Mouse (Mus musculus) midbrain, postnatal 0 days (tissue): ENCODE data around the gene Timm50. TPM values are rescaled to one million over a fixed set of nuclear protein-coding genes. Genes with fewer than 3 reads are reported as not detected.

ENCODE experiments used
- ATAC-seq: fragments of 200-750 bp; cut with Nextera tagmentation; 2 replicates; pipeline ENCODE4 v1.8.0; 2017; ENCODE audit warnings: moderate number of reproducible peaks, mild to moderate bottlenecking, moderate TSS enrichment, moderate library complexity; ENCODE audit not compliant: low FRiP score
- DNase-seq: peaks from one replicate; pipeline ENCODE4 v3.0.0-alpha.2; 2015; ENCODE audit warnings: low spot score
- H3K27ac ChIP-seq: fragments of 300-500 bp; sonication (generic); 2 replicates; pipeline ENCODE4 v1.5.1; 2014; ENCODE audit warnings: low read depth, mild to moderate bottlenecking, low read length, mixed read lengths
- H3K27me3 ChIP-seq: fragments of 300-500 bp; sonication (generic); 2 replicates; pipeline ENCODE4 v1.6.1; 2014; ENCODE audit warnings: low read length, control low read depth, mixed read lengths; ENCODE audit not compliant: insufficient read depth
- H3K36me3 ChIP-seq: fragments of 300-500 bp; sonication (generic); 2 replicates; pipeline ENCODE4 v1.6.1; 2014; ENCODE audit warnings: low read length, control low read depth, mixed read lengths; ENCODE audit not compliant: insufficient read depth
- H3K4me1 ChIP-seq: fragments of 300-500 bp; sonication (generic); 2 replicates; pipeline ENCODE4 v1.6.1; 2014; ENCODE audit warnings: mild to moderate bottlenecking, control low read depth, antibody characterized with exemption, low read length, mixed read lengths; ENCODE audit not compliant: insufficient read depth
- H3K4me2 ChIP-seq: fragments of 300-500 bp; sonication (generic); 2 replicates; pipeline ENCODE4 v1.6.1; 2014; ENCODE audit warnings: low read depth, mild to moderate bottlenecking, low read length, mixed read lengths; ENCODE audit not compliant: poor library complexity, severe bottlenecking
- H3K4me3 ChIP-seq: fragments of 300-500 bp; sonication (generic); 2 replicates; pipeline ENCODE4 v1.5.1; 2014; ENCODE audit warnings: low read depth, mild to moderate bottlenecking, low read length, moderate library complexity
- H3K9ac ChIP-seq: fragments of 300-500 bp; sonication (generic); replicated peaks from 2 replicates; pipeline ENCODE4 v1.6.1; 2014; ENCODE audit warnings: mild to moderate bottlenecking, low read length, moderate library complexity, mixed read lengths; ENCODE audit not compliant: poor library complexity, severe bottlenecking
- H3K9me3 ChIP-seq: fragments of 300-500 bp; sonication (generic); 2 replicates; pipeline ENCODE4 v1.6.1; 2016; ENCODE audit warnings: low read length, control low read depth
- CTCF ChIP-seq: IDR thresholded peaks from 2 replicates; pipeline ENCODE4 v1.5.1; 2016; ENCODE audit warnings: antibody characterized with exemption, mild to moderate bottlenecking
- WGBS: fragments of 180-500 bp; shearing (Covaris S2); extraction: QIAGEN DNeasy Blood & Tissue Kit; methylation state at CpG from one replicate; pipeline ENCODE4 v1.1.7; 2014; 5-methylcytosine and 5-hydroxymethylcytosine counted together
- polyA plus RNA-seq: library from polyadenylated mRNA; unstranded; fragments of >200 nt; fragmentation: Nextera tagmentation; extraction: Ambion mirVana; gene quantifications from 2 replicates; pipeline ENCODE4 v1.2.1, GENCODE M21; 2015
- total RNA-seq: library from RNA; depleted of rRNA; stranded (reverse); fragments of >200 nt; gene quantifications from 2 replicates; pipeline ENCODE4 v1.2.3, GENCODE M21; 2014; rRNA removed

Gene Timm50
- total and polyA plus RNA-seq, 2 experiments from 2014 or later = 76.3 to 112 TPM

- no peaks in the 10 kb centered on the region for H3K9me3 ChIP-seq
- H3K27me3 ChIP-seq = no peaks in the 10 kb centered on the region
- H3K36me3 ChIP-seq = no peaks in the 10 kb centered on the region
- DNase-seq (peak; percentile 14), ATAC-seq (no peak)
- H3K9ac ChIP-seq = no peak overlapping the region
- 7% methylated on average over 15 of the region's 15 CpGs for WGBS
- H3K4me1 ChIP-seq = no peaks in the 10 kb centered on the region
- no peak overlapping the region for H3K27ac ChIP-seq
- no peak overlapping the region for H3K4me2 ChIP-seq
- no peak overlapping the region for H3K4me3 ChIP-seq
- peak; percentile 46; the same call in 1 of the 2 replicates for TF ChIP-seq CTCF
Observed at GRCm38 (mm10) chr7:28263786-28264185, 48.1 kb downstream of the Timm50 start.

- Histone ChIP-seq H3K9me3 (no peaks in the 10 kb centered on the region), H3K27ac (no peak overlapping the region), H3K27me3 (no peaks in the 10 kb centered on the region), H3K9ac (no peak overlapping the region), H3K4me3 (no peak overlapping the region), H3K4me2 (no peak overlapping the region), H3K4me1 (no peaks in the 10 kb centered on the region), H3K36me3 (no peaks in the 10 kb centered on the region)
- TF ChIP-seq CTCF = no peak
- ATAC-seq (no peak), DNase-seq (no peak)
- WGBS = 42% methylated on average over 5 of the region's 5 CpGs
Observed at GRCm38 (mm10) chr7:28262861-28263260, 49.0 kb downstream of the Timm50 start.

Other genes starting within 250 kb of the Timm50 start
- gene Fcgbp, start 240.8 kb downstream of the Timm50 start, total RNA-seq = 0.33 and 0.66 TPM in 2 replicates
- 1.1 TPM in 2 replicates for gene Fcgbp, start 240.8 kb downstream of the Timm50 start, polyA plus RNA-seq
- gene 9530053A07Rik, start 182.6 kb downstream of the Timm50 start, total RNA-seq = 0.16 TPM in 1 of 2 replicates, not detected in the other
- gene 9530053A07Rik, start 182.6 kb downstream of the Timm50 start, polyA plus RNA-seq = 0.05 and 0.06 TPM in 2 replicates
- 31.9 and 34.4 TPM in 2 replicates for gene Fbl, start 142.4 kb downstream of the Timm50 start, total RNA-seq
- gene Fbl, start 142.4 kb downstream of the Timm50 start, polyA plus RNA-seq = 51.9 and 60.9 TPM in 2 replicates
- gene Dyrk1b, start 132.6 kb downstream of the Timm50 start, total RNA-seq = 28.8 and 33.3 TPM in 2 replicates
- gene Dyrk1b, start 132.6 kb downstream of the Timm50 start, polyA plus RNA-seq = 8.0 TPM in 2 replicates
- gene Eid2, start 44.2 kb downstream of the Timm50 start, total RNA-seq = 78.8 and 81.3 TPM in 2 replicates
- 21.2 and 29.0 TPM in 2 replicates for gene Eid2, start 44.2 kb downstream of the Timm50 start, polyA plus RNA-seq
- gene Eid2b, start 34.3 kb downstream of the Timm50 start, total RNA-seq = 44.0 and 64.2 TPM in 2 replicates
- 50.9 and 52.8 TPM in 2 replicates for gene Eid2b, start 34.3 kb downstream of the Timm50 start, polyA plus RNA-seq
- 0.61 and 1.3 TPM in 2 replicates for gene Selenov, start 20.9 kb downstream of the Timm50 start, total RNA-seq
- 3.5 and 6.3 TPM in 2 replicates for gene Selenov, start 20.9 kb downstream of the Timm50 start, polyA plus RNA-seq
- 8.6 and 17.3 TPM in 2 replicates for gene Dll3, start 9.8 kb downstream of the Timm50 start, total RNA-seq
- 17.6 and 18.1 TPM in 2 replicates for gene Dll3, start 9.8 kb downstream of the Timm50 start, polyA plus RNA-seq
- 99.5 and 104 TPM in 2 replicates for gene Supt5, start 26.7 kb upstream of the Timm50 start, total RNA-seq
- 84.8 and 86.1 TPM in 2 replicates for gene Supt5, start 26.7 kb upstream of the Timm50 start, polyA plus RNA-seq
- gene Rps16, start 38.6 kb upstream of the Timm50 start, total RNA-seq = 158 and 163 TPM in 2 replicates
- gene Rps16, start 38.6 kb upstream of the Timm50 start, polyA plus RNA-seq = 536 and 539 TPM in 2 replicates
- gene Plekhg2, start 60.5 kb upstream of the Timm50 start, total RNA-seq = 15.3 and 19.4 TPM in 2 replicates
- 7.9 and 8.0 TPM in 2 replicates for gene Plekhg2, start 60.5 kb upstream of the Timm50 start, polyA plus RNA-seq
- 3.0 and 4.1 TPM in 2 replicates for gene Zfp36, start 68.2 kb upstream of the Timm50 start, total RNA-seq
- gene Zfp36, start 68.2 kb upstream of the Timm50 start, polyA plus RNA-seq = 2.9 and 3.4 TPM in 2 replicates
- gene Med29, start 80.6 kb upstream of the Timm50 start, total RNA-seq = 30.7 and 37.9 TPM in 2 replicates
- 41.6 and 43.2 TPM in 2 replicates for gene Med29, start 80.6 kb upstream of the Timm50 start, polyA plus RNA-seq
- gene Paf1, start 80.9 kb upstream of the Timm50 start, total RNA-seq = 80.3 and 84.2 TPM in 2 replicates
- gene Paf1, start 80.9 kb upstream of the Timm50 start, polyA plus RNA-seq = 89.3 and 90.0 TPM in 2 replicates
- gene Gmfg, start 125.4 kb upstream of the Timm50 start, total RNA-seq = 4.3 TPM in 1 of 2 replicates, not detected in the other
- 3.4 and 4.0 TPM in 2 replicates for gene Gmfg, start 125.4 kb upstream of the Timm50 start, polyA plus RNA-seq
- gene Lrfn1, start 139.9 kb upstream of the Timm50 start, total RNA-seq = 132 and 137 TPM in 2 replicates
- gene Lrfn1, start 139.9 kb upstream of the Timm50 start, polyA plus RNA-seq = 18.4 and 20.6 TPM in 2 replicates
- gene Ifnl2, start 198.4 kb upstream of the Timm50 start, total RNA-seq = not detected in 2 replicates
- not detected in 2 replicates for gene Ifnl2, start 198.4 kb upstream of the Timm50 start, polyA plus RNA-seq
- not detected in 2 replicates for gene Ifnl3, start 210.8 kb upstream of the Timm50 start, total RNA-seq
- gene Ifnl3, start 210.8 kb upstream of the Timm50 start, polyA plus RNA-seq = not detected in 2 replicates
- not detected in 2 replicates for gene Sycn, start 228.8 kb upstream of the Timm50 start, total RNA-seq
- gene Sycn, start 228.8 kb upstream of the Timm50 start, polyA plus RNA-seq = not detected in 2 replicates
- gene Nccrp1, start 235.2 kb upstream of the Timm50 start, total RNA-seq = 1.4 TPM in 1 of 2 replicates, not detected in the other
- 0.16 and 0.47 TPM in 2 replicates for gene Nccrp1, start 235.2 kb upstream of the Timm50 start, polyA plus RNA-seq